Mouse (Mus musculus): ENCODE data around the gene Cox17. TPM values are rescaled to one million over a fixed set of nuclear protein-coding genes. Genes with fewer than 3 reads are reported as not detected.
A peak's percentile ranks its signal among the peaks of the same experiment; 100 is the strongest.

Gene Cox17
- polyA plus RNA-seq, 1 experiment from 2014 or later = 116 TPM

GRCm38 (mm10) chr16:38376163-38376840, 29.5 kb downstream of the Cox17 start:
- no peaks in the 10 kb centered on the region for H3K27me3 ChIP-seq
- 32% methylated on average over 12 of the region's 17 CpGs for WGBS
- peaks cover 10% of the 10 kb centered on the region; the same call in 1 of the 2 replicates for H3K4me1 ChIP-seq
- H3K9me3 ChIP-seq (replicated peaks) = no peaks in the 10 kb centered on the region
- H3K4me3 ChIP-seq = peak overlapping the region; percentile 15
- peak overlapping the region; percentile 23; the same call in 1 of the 2 replicates for H3K9ac ChIP-seq
- peak; percentile 91 for ATAC-seq (ENCODE audit: low FRiP score)
- no peaks in the 10 kb centered on the region for H3K36me3 ChIP-seq
- H3K27ac ChIP-seq = peak overlapping the region; percentile 24
- peak overlapping the region; percentile 44 for H3K4me2 ChIP-seq (replicated peaks)

- Histone ChIP-seq H3K9me3 (replicated peaks) (no peaks in the 10 kb centered on the region), H3K4me3 (peak overlapping the region; percentile 15), H3K27me3 (no peaks in the 10 kb centered on the region), H3K36me3 (no peaks in the 10 kb centered on the region), H3K4me2 (replicated peaks) (peak overlapping the region; percentile 44), H3K9ac (0 out of 2 replicates have a peak overlapping the region, but pooled peaks have one; percentile 23), H3K4me1 (peaks cover 10% of the 10 kb centered on the region; the same call in 1 of the 2 replicates), H3K27ac (peak overlapping the region; percentile 24)
- WGBS = 59% methylated on average over 8 of the region's 8 CpGs
- ATAC-seq (ENCODE audit: low FRiP score) = peak; percentile 26; the same call in 1 of the 2 replicates
These were observed 30.1 kb downstream of the Cox17 start for GRCm38 (mm10) chr16:38376841-38377249.

- Histone ChIP-seq H3K4me2 (replicated peaks) (no peak overlapping the region), H3K27me3 (no peaks in the 10 kb centered on the region), H3K4me3 (no peak overlapping the region), H3K36me3 (no peaks in the 10 kb centered on the region), H3K4me1 (peaks cover 10% of the 10 kb centered on the region; the same call in 1 of the 2 replicates), H3K27ac (no peak overlapping the region), H3K9me3 (replicated peaks) (no peaks in the 10 kb centered on the region), H3K9ac (no peak overlapping the region)
- no peak for ATAC-seq (ENCODE audit: low FRiP score)
- WGBS = 87% methylated on average over 6 of the region's 6 CpGs
These were observed 30.8 kb downstream of the Cox17 start for GRCm38 (mm10) chr16:38377546-38377945.

- no peak overlapping the region for H3K4me3 ChIP-seq
- no peak overlapping the region for H3K27ac ChIP-seq
- no peaks in the 10 kb centered on the region for H3K27me3 ChIP-seq
- no peak overlapping the region for H3K4me2 ChIP-seq (replicated peaks)
- no peaks in the 10 kb centered on the region for H3K36me3 ChIP-seq
- peaks cover 10% of the 10 kb centered on the region; the same call in 1 of the 2 replicates for H3K4me1 ChIP-seq
- no peaks in the 10 kb centered on the region for H3K9me3 ChIP-seq (replicated peaks)
- no peak overlapping the region for H3K9ac ChIP-seq
- WGBS = 84% methylated on average over 6 of the region's 6 CpGs
- no peak for ATAC-seq (ENCODE audit: low FRiP score)
These were observed 31.8 kb downstream of the Cox17 start for GRCm38 (mm10) chr16:38378591-38378990.

- WGBS = 60% methylated on average over 6 of the region's 6 CpGs
- Histone ChIP-seq H3K4me3 (no peak overlapping the region), H3K4me2 (replicated peaks) (no peak overlapping the region), H3K4me1 (peaks cover 10% of the 10 kb centered on the region; the same call in 1 of the 2 replicates), H3K27ac (no peak overlapping the region), H3K36me3 (no peaks in the 10 kb centered on the region), H3K9ac (no peak overlapping the region), H3K9me3 (replicated peaks) (no peaks in the 10 kb centered on the region), H3K27me3 (no peaks in the 10 kb centered on the region)
- no peak for ATAC-seq (ENCODE audit: low FRiP score)
These were observed 32.3 kb downstream of the Cox17 start for GRCm38 (mm10) chr16:38379088-38379487.

GRCm38 (mm10) chr16:38379493-38379892, 32.7 kb downstream of the Cox17 start:
- no peak overlapping the region for H3K27ac ChIP-seq
- H3K9me3 ChIP-seq (replicated peaks) = no peaks in the 10 kb centered on the region
- peaks cover 10% of the 10 kb centered on the region; the same call in 1 of the 2 replicates for H3K4me1 ChIP-seq
- H3K27me3 ChIP-seq = no peaks in the 10 kb centered on the region
- H3K36me3 ChIP-seq = no peaks in the 10 kb centered on the region
- no peak overlapping the region for H3K9ac ChIP-seq
- no peak overlapping the region for H3K4me2 ChIP-seq (replicated peaks)
- no peak overlapping the region for H3K4me3 ChIP-seq
- WGBS = 57% methylated on average over 3 of the region's 3 CpGs
- no peak for ATAC-seq (ENCODE audit: low FRiP score)

- H3K4me1 ChIP-seq = peaks cover 10% of the 10 kb centered on the region; the same call in 1 of the 2 replicates
- no peak overlapping the region for H3K27ac ChIP-seq
- H3K4me3 ChIP-seq = no peak overlapping the region
- WGBS = 96% methylated on average over 3 of the region's 3 CpGs
- no peak overlapping the region for H3K4me2 ChIP-seq (replicated peaks)
- no peaks in the 10 kb centered on the region for H3K9me3 ChIP-seq (replicated peaks)
- H3K36me3 ChIP-seq = no peaks in the 10 kb centered on the region
- no peak overlapping the region for H3K9ac ChIP-seq
- no peaks in the 10 kb centered on the region for H3K27me3 ChIP-seq
- ATAC-seq (ENCODE audit: low FRiP score) = no peak
These were observed 33.1 kb downstream of the Cox17 start for GRCm38 (mm10) chr16:38379926-38380325.

- H3K4me3 ChIP-seq = no peak overlapping the region
- H3K9ac ChIP-seq = no peak overlapping the region
- ATAC-seq (ENCODE audit: low FRiP score) = no peak
- no peaks in the 10 kb centered on the region for H3K9me3 ChIP-seq (replicated peaks)
- H3K4me1 ChIP-seq = 0 out of 2 replicates have a peak, but pooled peaks cover 2% of the 10 kb centered on the region
- no peaks in the 10 kb centered on the region for H3K27me3 ChIP-seq
- H3K36me3 ChIP-seq = no peaks in the 10 kb centered on the region
- WGBS = 81% methylated on average over 2 of the region's 2 CpGs
- no peak overlapping the region for H3K27ac ChIP-seq
- no peak overlapping the region for H3K4me2 ChIP-seq (replicated peaks)
These were observed 36.9 kb downstream of the Cox17 start for GRCm38 (mm10) chr16:38383683-38384082.

- WGBS = 91% methylated on average over 6 of the region's 6 CpGs
- Histone ChIP-seq H3K4me2 (replicated peaks) (no peak overlapping the region), H3K27me3 (no peaks in the 10 kb centered on the region), H3K4me1 (no peaks in the 10 kb centered on the region), H3K9ac (no peak overlapping the region), H3K4me3 (no peak overlapping the region), H3K27ac (no peak overlapping the region), H3K36me3 (no peaks in the 10 kb centered on the region), H3K9me3 (replicated peaks) (no peaks in the 10 kb centered on the region)
- ATAC-seq (ENCODE audit: low FRiP score) = no peak
These were observed 38.4 kb downstream of the Cox17 start for GRCm38 (mm10) chr16:38385184-38385634.

- Histone ChIP-seq H3K9me3 (replicated peaks) (no peaks in the 10 kb centered on the region), H3K27ac (no peak overlapping the region), H3K4me3 (no peak overlapping the region), H3K4me2 (replicated peaks) (no peak overlapping the region), H3K4me1 (no peaks in the 10 kb centered on the region), H3K36me3 (no peaks in the 10 kb centered on the region), H3K9ac (no peak overlapping the region), H3K27me3 (no peaks in the 10 kb centered on the region)
- no peak for ATAC-seq (ENCODE audit: low FRiP score)
- 91% methylated on average over 4 of the region's 4 CpGs for WGBS
These were observed 38.9 kb downstream of the Cox17 start for GRCm38 (mm10) chr16:38385700-38386099.

GRCm38 (mm10) chr16:38387389-38387788, 40.6 kb downstream of the Cox17 start:
- WGBS = 87% methylated on average over 6 of the region's 6 CpGs
- H3K9ac ChIP-seq = no peak overlapping the region
- no peak for ATAC-seq (ENCODE audit: low FRiP score)
- H3K4me1 ChIP-seq = no peaks in the 10 kb centered on the region
- no peak overlapping the region for H3K4me2 ChIP-seq (replicated peaks)
- no peaks in the 10 kb centered on the region for H3K36me3 ChIP-seq
- H3K4me3 ChIP-seq = no peak overlapping the region
- H3K27ac ChIP-seq = no peak overlapping the region
- no peaks in the 10 kb centered on the region for H3K9me3 ChIP-seq (replicated peaks)
- no peaks in the 10 kb centered on the region for H3K27me3 ChIP-seq

GRCm38 (mm10) chr16:38388757-38389156, 42.0 kb downstream of the Cox17 start:
- Histone ChIP-seq H3K27me3 (no peaks in the 10 kb centered on the region), H3K4me2 (replicated peaks) (no peak overlapping the region), H3K4me1 (no peaks in the 10 kb centered on the region), H3K4me3 (no peak overlapping the region), H3K9ac (no peak overlapping the region), H3K27ac (no peak overlapping the region), H3K36me3 (no peaks in the 10 kb centered on the region), H3K9me3 (replicated peaks) (no peaks in the 10 kb centered on the region)
- ATAC-seq (ENCODE audit: low FRiP score) = no peak
- 81% methylated on average over 6 of the region's 6 CpGs for WGBS
